Mouse (Mus musculus) stomach, postnatal 0 days (tissue): ENCODE data around the gene Ube2s.

Source experiments
- CTCF ChIP-seq: IDR thresholded peaks from 2 replicates; pipeline ENCODE4 v1.5.1; 2016; ENCODE audit warnings: antibody characterized with exemption, low read depth, mild to moderate bottlenecking, moderate library complexity
- EP300 ChIP-seq: optimal IDR thresholded peaks from 2 replicates; pipeline ENCODE3; 2016; ENCODE audit warnings: antibody characterized with exemption

DNA sequence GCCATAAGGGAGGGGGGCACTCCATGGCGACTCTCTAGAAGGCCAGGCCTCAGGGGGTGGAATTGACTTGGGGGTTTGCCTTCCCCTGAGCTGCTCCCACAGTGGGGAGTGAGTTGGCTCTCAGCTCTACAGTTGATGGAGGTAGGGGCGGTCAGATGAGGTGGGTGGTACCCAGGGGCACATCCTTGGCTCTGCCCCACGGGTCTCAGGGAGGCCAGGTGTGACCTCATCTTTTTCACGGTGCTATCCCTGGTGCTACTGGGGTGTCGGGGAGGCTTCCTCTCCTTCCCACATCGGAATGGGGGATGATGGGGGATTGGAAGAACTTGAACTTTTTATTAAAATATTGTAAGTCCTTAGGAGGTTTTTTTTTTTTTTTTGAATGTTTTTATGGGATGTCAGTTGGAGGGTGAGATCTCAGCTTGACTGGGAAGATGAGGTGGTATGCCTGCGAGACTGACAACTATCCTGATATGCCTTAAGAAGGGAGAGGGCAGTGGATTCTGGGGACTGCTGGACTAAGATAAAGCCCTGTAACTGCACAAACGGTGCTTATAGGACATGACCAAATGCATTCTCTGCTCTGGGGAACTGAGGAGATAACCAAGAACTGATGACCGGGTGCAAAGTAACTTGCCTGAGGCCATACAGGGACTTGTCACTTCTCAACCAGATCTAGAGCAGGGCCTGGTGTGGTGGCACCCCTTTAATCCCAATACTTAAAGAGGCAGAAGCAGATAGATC, 65.1 kb downstream of the Ube2s start:
- no peak for TF ChIP-seq CTCF
- no peak for TF ChIP-seq EP300
